Mouse (Mus musculus): ENCODE measurements around the gene Ablim1. TPM values are rescaled to one million over a fixed set of nuclear protein-coding genes. Genes with fewer than 3 reads are reported as not detected.

Gene Ablim1
- polyA plus RNA-seq, 1 experiment = 501 TPM

DNA sequence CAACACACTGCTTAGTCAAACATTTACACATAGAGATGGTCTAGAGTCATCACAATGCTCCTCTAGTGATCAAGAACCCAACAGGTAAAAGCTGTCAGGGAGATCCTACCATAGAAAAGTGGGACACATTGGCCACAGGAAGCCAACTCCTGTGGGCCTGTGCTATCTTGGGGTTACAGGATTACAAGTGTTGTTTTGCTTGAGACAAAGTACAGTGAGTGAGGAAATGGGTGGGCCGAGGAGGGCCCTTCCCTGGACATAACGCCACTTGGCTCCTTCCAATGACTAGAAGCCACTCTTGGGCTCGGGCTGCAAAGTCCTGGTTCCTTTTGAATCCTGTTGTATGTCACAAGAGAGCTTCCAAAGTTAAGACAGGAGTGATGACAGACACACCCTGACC lies 129.7 kb downstream of the Ablim1 start:
- Histone ChIP-seq H3K4me3 (ENCODE audit: insufficient read depth, low read depth, low read length) (no peak overlapping the region), H3K27ac (ENCODE audit: insufficient read depth, low read depth, low read length) (no peak overlapping the region), H3K4me1 (ENCODE audit: control insufficient read depth, insufficient read depth, low read length) (peaks cover 5% of the 10 kb centered on the region; the same call in 1 of the 2 replicates)
- 87% methylated on average over 3 of the region's 3 CpGs for WGBS
- TF ChIP-seq POLR2A (IDR thresholded peaks at IDR 0.05; ENCODE audit: insufficient read depth, low read depth, low read length) = no peak
- TF ChIP-seq CTCF (IDR thresholded peaks at IDR 0.05; ENCODE audit: insufficient read depth, low read depth, low read length) = no peak

GRCm38 (mm10) chr19:57182938-57183720 lies 131.6 kb downstream of the Ablim1 start:
- H3K4me3 ChIP-seq (ENCODE audit: insufficient read depth, low read depth, low read length) = no peak overlapping the region
- no peak overlapping the region for H3K27ac ChIP-seq (ENCODE audit: insufficient read depth, low read depth, low read length)
- TF ChIP-seq POLR2A (IDR thresholded peaks at IDR 0.05; ENCODE audit: insufficient read depth, low read depth, low read length) = no peak
- TF ChIP-seq CTCF (IDR thresholded peaks at IDR 0.05; ENCODE audit: insufficient read depth, low read depth, low read length) = no peak
- peaks cover 5% of the 10 kb centered on the region; the same call in 1 of the 2 replicates for H3K4me1 ChIP-seq (ENCODE audit: control insufficient read depth, insufficient read depth, low read length)
- 88% methylated on average over 13 of the region's 13 CpGs for WGBS

- Histone ChIP-seq H3K4me1 (ENCODE audit: control insufficient read depth, insufficient read depth, low read length) (peaks cover 5% of the 10 kb centered on the region; the same call in 1 of the 2 replicates), H3K4me3 (ENCODE audit: insufficient read depth, low read depth, low read length) (no peak overlapping the region), H3K27ac (ENCODE audit: insufficient read depth, low read depth, low read length) (no peak overlapping the region)
- TF ChIP-seq POLR2A (IDR thresholded peaks at IDR 0.05; ENCODE audit: insufficient read depth, low read depth, low read length) (no peak), CTCF (IDR thresholded peaks at IDR 0.05; ENCODE audit: insufficient read depth, low read depth, low read length) (no peak)
- 97% methylated on average over 10 of the region's 10 CpGs for WGBS
These were observed 132.7 kb downstream of the Ablim1 start for GRCm38 (mm10) chr19:57181852-57182528.

DNA sequence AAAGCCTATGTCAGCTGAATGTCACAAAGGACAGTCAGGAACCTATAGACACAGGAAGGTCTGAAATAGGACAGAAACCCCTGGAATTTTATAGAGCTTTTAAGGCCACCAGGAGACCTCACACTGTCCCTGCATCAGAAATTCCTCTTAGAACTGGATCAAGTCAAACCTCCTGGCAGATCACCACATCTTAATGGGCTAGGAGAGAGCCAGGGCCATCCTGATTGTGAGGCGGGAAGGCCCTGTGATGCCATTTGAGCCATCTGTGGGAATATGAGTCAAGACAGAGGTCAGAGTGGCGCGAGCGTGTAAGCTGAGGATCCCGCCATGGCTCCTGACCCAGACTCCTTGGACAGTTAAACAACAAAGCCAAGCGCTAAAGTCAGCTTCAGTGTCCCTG lies 133.4 kb downstream of the Ablim1 start:
- TF ChIP-seq POLR2A (IDR thresholded peaks at IDR 0.05; ENCODE audit: insufficient read depth, low read depth, low read length) = no peak
- no peak for TF ChIP-seq CTCF (IDR thresholded peaks at IDR 0.05; ENCODE audit: insufficient read depth, low read depth, low read length)
- no peak overlapping the region for H3K27ac ChIP-seq (ENCODE audit: insufficient read depth, low read depth, low read length)
- no peak overlapping the region for H3K4me3 ChIP-seq (ENCODE audit: insufficient read depth, low read depth, low read length)
- peaks cover 5% of the 10 kb centered on the region; the same call in 1 of the 2 replicates for H3K4me1 ChIP-seq (ENCODE audit: control insufficient read depth, insufficient read depth, low read length)
- 95% methylated on average over 6 of the region's 6 CpGs for WGBS

GRCm38 (mm10) chr19:57180908-57181307 lies 133.8 kb downstream of the Ablim1 start:
- no peak overlapping the region for H3K4me3 ChIP-seq (ENCODE audit: insufficient read depth, low read depth, low read length)
- TF ChIP-seq CTCF (IDR thresholded peaks at IDR 0.05; ENCODE audit: insufficient read depth, low read depth, low read length) = no peak
- no peak for TF ChIP-seq POLR2A (IDR thresholded peaks at IDR 0.05; ENCODE audit: insufficient read depth, low read depth, low read length)
- H3K27ac ChIP-seq (ENCODE audit: insufficient read depth, low read depth, low read length) = no peak overlapping the region
- WGBS = 90% methylated on average over 3 of the region's 3 CpGs
- peaks cover 5% of the 10 kb centered on the region; the same call in 1 of the 2 replicates for H3K4me1 ChIP-seq (ENCODE audit: control insufficient read depth, insufficient read depth, low read length)

DNA sequence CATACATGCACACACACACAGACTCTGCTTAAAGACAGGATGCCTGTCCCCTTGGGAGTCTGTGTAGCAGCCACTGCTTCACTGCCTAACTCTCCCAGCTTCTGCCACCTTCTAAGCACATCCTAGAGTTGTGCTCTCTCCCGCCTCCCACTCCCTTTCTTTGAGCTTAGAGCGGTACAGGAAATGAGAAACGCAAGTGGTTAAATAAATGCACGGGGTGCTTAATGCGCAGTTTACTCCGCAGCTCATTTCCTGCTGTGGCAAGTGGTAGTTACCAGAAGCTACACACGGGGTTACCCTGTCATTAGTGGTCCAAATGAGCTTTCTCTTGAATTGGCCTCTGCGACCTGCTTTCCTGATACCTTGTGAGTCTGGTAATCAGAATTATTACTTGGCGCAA lies 134.4 kb downstream of the Ablim1 start:
- TF ChIP-seq CTCF (IDR thresholded peaks at IDR 0.05; ENCODE audit: insufficient read depth, low read depth, low read length) (no peak), POLR2A (IDR thresholded peaks at IDR 0.05; ENCODE audit: insufficient read depth, low read depth, low read length) (no peak)
- H3K4me1 ChIP-seq (ENCODE audit: control insufficient read depth, insufficient read depth, low read length) = peaks cover 5% of the 10 kb centered on the region; the same call in 1 of the 2 replicates
- H3K4me3 ChIP-seq (ENCODE audit: insufficient read depth, low read depth, low read length) = no peak overlapping the region
- WGBS = 20% methylated on average over 9 of the region's 9 CpGs
- H3K27ac ChIP-seq (ENCODE audit: insufficient read depth, low read depth, low read length) = no peak overlapping the region

DNA sequence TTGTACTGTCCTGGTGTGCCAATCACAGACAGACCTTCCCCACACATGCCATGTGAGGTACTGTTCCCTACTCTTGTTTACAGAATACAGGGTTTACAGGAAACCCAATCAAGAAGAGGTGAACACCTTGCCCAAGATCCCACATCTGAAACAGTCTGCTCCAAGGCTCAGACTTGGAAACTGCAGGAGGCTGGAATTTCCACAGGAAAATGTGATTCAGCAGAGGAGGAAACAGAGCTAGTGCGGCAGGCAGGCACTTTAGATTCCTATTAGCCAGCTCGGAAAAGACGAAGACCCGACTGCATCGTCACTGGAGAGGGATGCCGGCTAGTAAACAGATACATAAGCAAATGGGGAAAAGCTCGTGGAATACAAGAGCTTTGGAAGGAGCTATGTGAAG lies 135.4 kb downstream of the Ablim1 start:
- peaks cover 5% of the 10 kb centered on the region; the same call in 1 of the 2 replicates for H3K4me1 ChIP-seq (ENCODE audit: control insufficient read depth, insufficient read depth, low read length)
- WGBS = 50% methylated on average over 7 of the region's 7 CpGs
- H3K27ac ChIP-seq (ENCODE audit: insufficient read depth, low read depth, low read length) = no peak overlapping the region
- no peak for TF ChIP-seq POLR2A (IDR thresholded peaks at IDR 0.05; ENCODE audit: insufficient read depth, low read depth, low read length)
- TF ChIP-seq CTCF (IDR thresholded peaks at IDR 0.05; ENCODE audit: insufficient read depth, low read depth, low read length) = no peak
- H3K4me3 ChIP-seq (ENCODE audit: insufficient read depth, low read depth, low read length) = no peak overlapping the region

DNA sequence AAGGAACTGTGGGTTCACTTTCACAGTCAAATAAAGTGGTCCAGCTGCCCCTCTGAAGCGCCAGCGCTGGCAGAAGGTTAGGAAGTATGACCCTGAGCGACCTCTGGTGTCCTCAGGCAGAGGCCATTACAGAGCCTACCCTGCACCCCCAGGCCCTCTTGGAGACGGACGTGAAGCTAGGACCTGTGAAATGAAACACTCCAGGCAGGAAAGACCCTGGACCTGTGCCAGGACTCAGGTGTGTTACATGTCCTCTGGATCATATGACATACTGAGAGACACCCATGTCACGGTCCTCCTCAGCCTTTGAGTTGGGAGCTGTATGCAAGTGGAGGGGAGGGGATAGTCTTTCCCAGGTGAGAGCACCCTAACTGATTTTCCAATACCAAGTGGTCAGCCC lies 137.4 kb downstream of the Ablim1 start:
- TF ChIP-seq POLR2A (IDR thresholded peaks at IDR 0.05; ENCODE audit: insufficient read depth, low read depth, low read length) (no peak), CTCF (IDR thresholded peaks at IDR 0.05; ENCODE audit: insufficient read depth, low read depth, low read length) (no peak)
- Histone ChIP-seq H3K4me3 (ENCODE audit: insufficient read depth, low read depth, low read length) (no peak overlapping the region), H3K4me1 (ENCODE audit: control insufficient read depth, insufficient read depth, low read length) (peaks cover 5% of the 10 kb centered on the region; the same call in 1 of the 2 replicates), H3K27ac (ENCODE audit: insufficient read depth, low read depth, low read length) (no peak overlapping the region)
- 89% methylated on average over 6 of the region's 6 CpGs for WGBS

- no peaks in the 10 kb centered on the region for H3K4me1 ChIP-seq (ENCODE audit: control insufficient read depth, insufficient read depth, low read length)
- TF ChIP-seq CTCF (IDR thresholded peaks at IDR 0.05; ENCODE audit: insufficient read depth, low read depth, low read length) (no peak), POLR2A (IDR thresholded peaks at IDR 0.05; ENCODE audit: insufficient read depth, low read depth, low read length) (no peak)
- H3K4me3 ChIP-seq (ENCODE audit: insufficient read depth, low read depth, low read length) = no peak overlapping the region
- H3K27ac ChIP-seq (ENCODE audit: insufficient read depth, low read depth, low read length) = no peak overlapping the region
These were observed 139.6 kb downstream of the Ablim1 start for GRCm38 (mm10) chr19:57175077-57175476.
